Mouse (Mus musculus) megakaryocyte, embryonic 14.5 days (primary cell): ENCODE data around the gene Rcsd1. TPM values are rescaled to one million over a fixed set of nuclear protein-coding genes. Genes with fewer than 3 reads are reported as not detected.

ENCODE experiments used
- H3K27me3 ChIP-seq: replicated peaks from 2 replicates; pipeline ENCODE3; 2012; ENCODE audit warnings: inconsistent platforms
- H3K36me3 ChIP-seq: replicated peaks from 2 replicates; pipeline ENCODE3; 2012; ENCODE audit warnings: low read length, inconsistent platforms, mixed read lengths
- H3K4me1 ChIP-seq: 2 replicates; pipeline ENCODE4 v1.6.1; 2012; ENCODE audit warnings: inconsistent platforms
- H3K4me3 ChIP-seq: replicated peaks from 2 replicates; pipeline ENCODE3; 2012; ENCODE audit warnings: moderate library complexity, mild to moderate bottlenecking, inconsistent platforms
- H3K9me3 ChIP-seq: 2 replicates; pipeline ENCODE4 v1.6.1; 2012; ENCODE audit warnings: inconsistent platforms
- FLI1 ChIP-seq: IDR thresholded peaks from 2 replicates; pipeline ENCODE4 v1.6.1; 2012; ENCODE audit warnings: low read length, inconsistent platforms, mixed read lengths
- GATA1 ChIP-seq: IDR thresholded peaks from 3 replicates; pipeline ENCODE4 v1.6.1; 2012; ENCODE audit warnings: mixed read lengths, low read length, inconsistent platforms, borderline replicate concordance
- polyA plus RNA-seq: library from polyadenylated mRNA; stranded (reverse); fragments of >175 nt; gene quantifications from 2 replicates; pipeline ENCODE4 v1.2.3, GENCODE M21; 2012; ENCODE audit warnings: low replicate concordance; ENCODE audit not compliant: insufficient read depth

Gene Rcsd1
- polyA plus RNA-seq, 1 experiment: 11.0 TPM

GRCm38 (mm10) chr1:165601775-165602280 lies 107.7 kb downstream of the Rcsd1 start:
- Histone ChIP-seq H3K27me3 (peaks cover 39% of the 10 kb centered on the region), H3K4me1 (peaks cover 8% of the 10 kb centered on the region; the same call in 1 of the 2 replicates), H3K36me3 (no peaks in the 10 kb centered on the region), H3K4me3 (no peak overlapping the region), H3K9me3 (no peaks in the 10 kb centered on the region)
- TF ChIP-seq GATA1 (no peak), FLI1 (no peak)

Other genes with a start within 250 kb of the Rcsd1 start
- gene Dcaf6, start 249.3 kb downstream of the Rcsd1 start, polyA plus RNA-seq: 9.9 and 18.0 TPM in 2 replicates
- 156 and 160 TPM in 2 replicates for gene Mpc2, start 249.1 kb downstream of the Rcsd1 start, polyA plus RNA-seq
- gene Adcy10, start 224.6 kb downstream of the Rcsd1 start, polyA plus RNA-seq: not detected in 2 replicates
- gene Mpzl1, start 75.2 kb downstream of the Rcsd1 start, polyA plus RNA-seq: 0.53 TPM in 1 of 2 replicates, not detected in the other
- 254 and 485 TPM in 2 replicates for gene Creg1, start 54.0 kb upstream of the Rcsd1 start, polyA plus RNA-seq
- not detected in 2 replicates for gene Cd247, start 78.9 kb upstream of the Rcsd1 start, polyA plus RNA-seq